Mouse (Mus musculus): ENCODE data around the gene Eif3i.
"Not testable (repeated sequence)": the region's sequence is repeated elsewhere in the genome, so short reads cannot be mapped to it uniquely, and the experiment has no call there.

Eif3i gene

GRCm38 (mm10) chr4:129573430-129573829 lies 27.0 kb downstream of the Eif3i start, which contains the start of gene Lck:
Gene Lck, minus strand, starts transcription at chr4:129573641.
- DNase-seq (ENCODE audit: low spot score), result no peak

DNA sequence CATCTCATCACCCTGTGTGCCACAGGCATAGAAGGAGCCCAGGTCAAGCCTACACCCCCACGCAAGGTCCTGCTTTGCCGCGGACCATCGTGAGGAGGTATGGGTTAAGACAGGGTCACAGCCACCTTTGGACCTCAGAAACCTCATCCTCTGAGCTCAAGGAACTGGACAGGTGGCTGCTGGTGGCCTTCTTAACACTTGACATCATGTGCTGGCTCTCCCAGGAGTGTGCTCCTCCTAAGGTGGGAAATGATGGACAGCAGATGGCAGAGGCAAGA lies 27.4 kb downstream of the Eif3i start:
- no peak for DNase-seq (ENCODE audit: low spot score)

DNA sequence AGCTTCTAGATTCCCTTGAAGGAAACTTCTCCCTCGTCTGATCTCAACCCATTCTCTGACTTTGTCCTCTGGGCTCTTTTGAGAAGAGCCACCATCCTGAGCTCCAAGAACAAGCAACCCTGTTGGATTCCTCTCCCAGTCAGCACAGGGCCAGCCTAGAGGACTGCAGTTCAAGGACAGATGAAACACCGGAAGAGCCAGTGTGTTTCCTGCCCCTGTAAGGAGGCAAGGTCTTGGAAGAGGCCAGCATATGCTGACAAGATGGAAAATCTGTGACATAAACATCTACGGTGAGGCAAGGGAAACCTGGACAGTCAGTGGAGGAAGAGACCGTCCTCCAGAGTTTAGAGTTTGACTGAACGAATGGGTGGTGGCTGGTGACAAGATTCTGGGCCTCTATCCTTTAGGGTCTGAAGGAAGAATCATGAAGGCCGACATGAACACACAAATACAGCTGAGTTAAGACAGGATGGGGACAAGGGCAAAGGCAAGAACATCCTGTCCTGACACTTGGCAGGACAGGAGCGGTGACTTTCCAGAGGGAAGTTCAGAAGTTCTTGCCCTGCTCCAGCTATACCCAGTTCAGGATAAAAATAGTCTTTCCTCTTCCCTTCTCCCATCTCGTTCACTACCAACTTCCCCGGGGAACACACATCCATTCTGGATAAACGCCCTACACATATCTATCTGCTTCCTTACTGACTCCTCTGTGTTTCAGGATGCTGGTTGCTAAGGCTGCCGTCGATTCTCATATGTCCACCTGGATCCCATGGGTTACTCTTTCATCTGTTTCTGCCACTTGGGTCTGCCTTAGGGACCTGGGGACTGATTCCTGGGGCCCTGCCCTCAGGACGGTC lies 28.0 kb downstream of the Eif3i start:
- DNase-seq (ENCODE audit: low spot score), result no peak

GRCm38 (mm10) chr4:129571551-129572084 lies 28.8 kb downstream of the Eif3i start:
- no peak for DNase-seq (ENCODE audit: low spot score)

- DNase-seq (ENCODE audit: low spot score), result no peak
These were observed 30.4 kb downstream of the Eif3i start for GRCm38 (mm10) chr4:129570028-129570427.

- DNase-seq (ENCODE audit: low spot score), result no peak
These were observed 32.1 kb downstream of the Eif3i start for GRCm38 (mm10) chr4:129568366-129568765.

- no peak for DNase-seq (ENCODE audit: low spot score)
These were observed 35.3 kb downstream of the Eif3i start for GRCm38 (mm10) chr4:129565139-129565538.

DNA sequence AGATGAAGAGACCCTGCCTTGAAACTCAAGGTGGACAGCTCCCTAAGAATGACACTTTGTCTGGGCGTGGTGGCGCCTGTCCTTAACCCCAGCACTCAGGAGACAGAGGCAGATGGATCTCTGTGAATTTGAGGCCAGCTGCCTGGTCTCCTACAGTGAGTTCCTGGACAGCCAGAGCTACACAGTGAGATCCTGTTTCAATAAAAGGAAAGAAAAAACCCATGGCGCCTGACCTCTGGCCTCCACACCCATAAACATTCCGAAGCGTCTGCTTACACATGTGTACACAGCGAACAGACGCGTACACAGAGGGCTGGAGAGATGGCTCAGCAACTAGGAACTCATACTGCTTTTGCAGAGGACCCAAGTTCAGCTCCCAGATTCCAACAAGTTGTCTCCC lies 36.7 kb downstream of the Eif3i start:
- no peak for DNase-seq (ENCODE audit: low spot score)

- no peak for DNase-seq (ENCODE audit: low spot score)
These were observed 39.3 kb downstream of the Eif3i start for GRCm38 (mm10) chr4:129561184-129561583.

DNA sequence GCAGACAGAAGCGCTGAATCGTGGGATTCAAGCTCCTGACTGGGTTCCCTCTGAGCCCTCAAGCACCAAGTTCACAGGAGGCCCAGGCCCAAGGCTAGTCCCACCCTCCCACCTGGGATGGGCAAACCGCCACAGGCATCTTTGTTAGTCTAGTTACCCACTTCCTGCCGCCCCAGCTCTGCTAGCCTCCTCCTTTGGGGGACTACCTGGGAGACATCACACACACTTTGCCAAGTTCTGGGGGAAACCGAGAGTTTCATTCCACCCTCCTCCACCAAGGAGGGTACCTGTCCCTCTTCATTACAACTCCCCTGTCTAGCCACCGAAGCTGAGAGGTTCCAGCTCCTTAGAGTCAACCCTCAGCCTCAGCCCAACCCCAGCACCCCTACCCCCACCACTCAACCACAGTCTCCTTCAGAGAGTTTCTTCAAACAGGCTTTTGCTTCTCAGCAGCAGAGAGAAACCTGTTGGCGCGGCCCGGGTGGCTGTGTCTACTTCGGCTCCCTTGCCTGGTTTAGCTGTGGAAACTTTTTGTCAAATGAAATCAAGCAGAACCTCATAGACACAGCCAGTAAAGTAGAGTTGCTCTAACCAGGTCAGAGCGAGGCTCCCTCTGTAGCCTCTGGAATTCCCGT lies 42.0 kb downstream of the Eif3i start:
- no peak for DNase-seq (ENCODE audit: low spot score)

GRCm38 (mm10) chr4:129557256-129557808 lies 43.1 kb downstream of the Eif3i start:
- no peak for DNase-seq (ENCODE audit: low spot score)

GRCm38 (mm10) chr4:129556532-129557223 lies 43.8 kb downstream of the Eif3i start:
- peak; percentile 66 for DNase-seq (ENCODE audit: low spot score)

GRCm38 (mm10) chr4:129555862-129556531 lies 44.5 kb downstream of the Eif3i start:
- peak; percentile 21 for DNase-seq (ENCODE audit: low spot score)

DNA sequence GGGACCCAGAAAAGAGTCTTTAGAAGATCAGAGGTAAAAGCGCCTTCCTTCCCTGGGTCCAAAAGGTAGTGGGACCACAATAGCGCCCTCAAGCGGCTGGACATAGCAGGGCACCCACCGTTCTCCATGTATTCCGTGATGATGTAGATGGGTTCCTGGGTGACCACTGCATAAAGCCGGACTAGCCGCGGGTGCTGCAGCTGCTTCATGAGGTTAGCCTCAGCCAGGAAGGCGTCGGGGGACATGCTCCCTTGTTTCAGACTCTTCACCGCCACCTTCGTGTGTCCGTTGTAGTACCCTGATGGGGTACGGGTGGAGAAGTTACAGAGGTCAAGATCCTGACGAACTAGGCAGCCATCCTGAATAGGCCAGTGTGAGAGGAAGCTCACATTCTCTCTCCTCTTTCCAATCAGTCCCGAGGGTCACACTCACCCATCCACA lies 45.0 kb downstream of the Eif3i start:
- peak; percentile 41 for DNase-seq (ENCODE audit: low spot score)

GRCm38 (mm10) chr4:129554512-129554911 lies 45.9 kb downstream of the Eif3i start:
- not testable (repeated sequence) for DNase-seq (ENCODE audit: low spot score)

DNA sequence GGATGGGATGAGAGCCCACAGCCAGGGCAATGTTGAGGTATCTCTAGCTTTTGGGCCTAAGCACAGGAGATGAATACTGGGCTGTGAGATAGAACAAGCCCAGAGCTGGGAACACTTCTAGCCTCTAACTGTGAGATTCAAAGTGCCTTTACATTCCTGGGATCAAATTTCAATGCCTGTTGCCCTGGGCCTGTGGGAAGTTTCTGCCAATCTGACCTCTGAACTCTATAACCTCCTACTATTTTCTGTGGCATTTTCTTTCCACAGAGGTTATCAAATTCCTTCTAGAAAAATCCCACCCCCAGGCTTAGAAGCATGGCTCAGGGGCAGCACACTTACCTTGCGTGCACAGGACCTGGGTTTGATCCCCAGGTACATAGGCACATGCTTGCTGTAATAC lies 50.2 kb downstream of the Eif3i start:
- DNase-seq (ENCODE audit: low spot score), result no peak

DNA sequence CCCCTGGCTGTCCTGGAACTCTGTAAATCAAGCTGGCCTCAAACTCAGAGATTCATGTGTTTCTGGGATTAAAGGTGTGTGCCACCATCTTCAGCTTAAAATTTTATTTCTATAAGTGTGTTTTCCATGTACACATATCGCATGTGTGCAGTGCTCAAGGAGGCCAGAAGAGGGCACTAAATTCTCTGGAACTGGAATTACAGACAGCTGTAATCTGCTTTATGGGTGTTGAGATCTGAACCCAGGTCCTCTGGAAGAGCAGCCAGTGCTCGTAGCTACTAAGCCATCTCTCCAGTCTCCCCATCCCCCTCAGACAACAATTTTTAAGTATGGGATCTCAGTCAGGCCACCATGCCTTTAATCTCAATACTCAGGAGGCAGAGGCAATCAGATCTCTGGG lies 51.1 kb downstream of the Eif3i start:
- no peak for DNase-seq (ENCODE audit: low spot score)

DNA sequence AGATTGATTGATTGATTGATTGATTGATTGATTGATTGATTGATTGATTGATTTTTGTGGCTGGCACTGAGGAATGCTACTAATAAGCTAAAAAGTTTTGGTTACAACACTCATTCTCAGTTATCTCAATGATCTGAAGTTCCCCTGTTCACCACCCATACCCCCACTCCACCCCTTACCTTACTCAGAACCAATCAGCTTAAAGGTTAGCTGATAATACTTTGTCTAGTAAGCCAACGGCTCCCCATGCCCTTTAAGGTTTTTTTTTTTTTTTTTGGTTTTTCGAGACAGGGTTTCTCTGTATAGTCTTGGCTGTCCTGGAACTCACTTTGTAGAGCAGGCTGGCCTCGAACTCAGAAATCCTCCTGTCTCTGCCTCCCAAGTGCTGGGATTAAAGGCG lies 52.8 kb downstream of the Eif3i start:
- not testable (repeated sequence) for DNase-seq (ENCODE audit: low spot score)

DNA sequence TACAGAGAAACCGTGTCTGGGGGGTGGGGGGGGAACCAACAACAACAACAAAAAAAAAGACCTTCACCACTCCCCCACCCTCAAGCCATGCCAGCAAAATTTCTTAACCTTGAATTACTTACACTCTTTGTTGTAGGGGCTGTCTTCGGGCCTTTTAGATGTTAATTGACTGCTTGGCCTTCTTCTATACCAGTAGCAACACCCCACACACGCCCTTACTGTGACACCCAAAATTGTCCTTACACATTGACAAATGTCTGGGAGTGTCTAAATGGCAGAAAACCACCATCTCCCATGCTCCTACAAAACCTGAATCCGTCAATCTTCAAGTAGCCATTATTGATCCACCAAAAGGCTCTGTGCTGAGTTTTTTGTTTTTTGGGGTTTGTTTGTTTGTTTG lies 56.3 kb downstream of the Eif3i start:
- DNase-seq (ENCODE audit: low spot score), result no peak

- peak; percentile 96 for DNase-seq (ENCODE audit: low spot score)
These were observed 57.8 kb downstream of the Eif3i start, which contains the start of gene Hdac1 for GRCm38 (mm10) chr4:129542592-129543141. Gene Hdac1, minus strand, starts transcription at chr4:129542713.

Data from ovary, postnatal 10 days (tissue).